Mouse (Mus musculus) forebrain, embryonic 13.5 days (tissue): ENCODE results near the gene Folr1. TPM values are rescaled to one million over a fixed set of nuclear protein-coding genes. Genes with fewer than 3 reads are reported as not detected.

Experiments used
- ATAC-seq: fragments of 200-750 bp; cut with Nextera tagmentation; 2 replicates; pipeline ENCODE4 v1.8.0; 2017
- H3K27ac ChIP-seq: fragments of 300-500 bp; sonication (generic); 2 replicates; pipeline ENCODE4 v1.5.1; 2015; ENCODE audit warnings: inconsistent platforms, mild to moderate bottlenecking, moderate library complexity
- H3K27me3 ChIP-seq: fragments of 300-500 bp; sonication (generic); 2 replicates; pipeline ENCODE4 v1.6.1; 2015; ENCODE audit warnings: mild to moderate bottlenecking, inconsistent platforms
- H3K36me3 ChIP-seq: fragments of 300-500 bp; sonication (generic); 2 replicates; pipeline ENCODE4 v1.6.1; 2015; ENCODE audit warnings: mild to moderate bottlenecking, inconsistent platforms; ENCODE audit not compliant: poor library complexity, severe bottlenecking
- H3K4me1 ChIP-seq: fragments of 300-500 bp; sonication (generic); 2 replicates; pipeline ENCODE4 v1.6.1; 2015; ENCODE audit warnings: inconsistent platforms
- H3K4me2 ChIP-seq: fragments of 300-500 bp; sonication (generic); 2 replicates; pipeline ENCODE4 v1.6.1; 2015; ENCODE audit warnings: inconsistent platforms, mild to moderate bottlenecking, moderate library complexity
- H3K4me3 ChIP-seq: fragments of 300-500 bp; sonication (generic); 2 replicates; pipeline ENCODE4 v1.5.1; 2015; ENCODE audit warnings: mild to moderate bottlenecking, inconsistent platforms
- H3K9ac ChIP-seq: fragments of 300-500 bp; sonication (generic); 2 replicates; pipeline ENCODE4 v1.6.1; 2015; ENCODE audit warnings: mild to moderate bottlenecking, inconsistent platforms
- H3K9me3 ChIP-seq: fragments of 300-500 bp; sonication (generic); replicated peaks from 2 replicates; pipeline ENCODE4 v1.6.1; 2016; ENCODE audit warnings: inconsistent platforms
- WGBS: fragments of 180-500 bp; shearing (Covaris S2); methylation state at CpG from one replicate; pipeline ENCODE4 v1.1.7; 2015; 5-methylcytosine and 5-hydroxymethylcytosine counted together
- polyA plus RNA-seq: library from polyadenylated mRNA; unstranded; fragments of >200 nt; fragmentation: Nextera tagmentation; extraction: Ambion mirVana; gene quantifications from 2 replicates; pipeline ENCODE4 v1.2.1, GENCODE M21; 2015

Folr1 gene
- polyA plus RNA-seq, 1 experiment from 2014 or later = 8.6 TPM

- Histone ChIP-seq H3K4me3 (peak within 1 kb of the TSS; percentile 71), H3K36me3 (peaks cover 5% of the 10 kb centered on the region), H3K27me3 (0 out of 2 replicates have a peak, but pooled peaks cover 2% of the 10 kb centered on the region), H3K4me2 (peak within 1 kb of the TSS; percentile 97), H3K4me1 (peaks cover 50% of the 10 kb centered on the region), H3K9ac (peak within 1 kb of the TSS; percentile 90), H3K9me3 (no peaks in the 10 kb centered on the region), H3K27ac (peak within 1 kb of the TSS; percentile 72)
- peak; percentile 76 for ATAC-seq
- WGBS = under 1% methylated on average over 64 of the region's 64 CpGs
Measured at GRCm38 (mm10) chr7:101837606-101838471, 32.7 kb downstream of the Folr1 start, which contains the start of gene Inppl1. Gene Inppl1, minus strand, starts transcription at chr7:101838229.

GRCm38 (mm10) chr7:101837154-101837605 is 33.4 kb downstream of the Folr1 start:
- WGBS = under 1% methylated on average over 20 of the region's 20 CpGs
- Histone ChIP-seq H3K4me3 (peak overlapping the region; percentile 71), H3K27me3 (0 out of 2 replicates have a peak, but pooled peaks cover 2% of the 10 kb centered on the region), H3K4me2 (peak overlapping the region; percentile 97), H3K4me1 (peaks cover 50% of the 10 kb centered on the region), H3K27ac (peak overlapping the region; percentile 72), H3K9me3 (no peaks in the 10 kb centered on the region), H3K9ac (peak overlapping the region; percentile 90), H3K36me3 (peaks cover 12% of the 10 kb centered on the region)
- peak; percentile 8; the same call in 1 of the 2 replicates for ATAC-seq

GRCm38 (mm10) chr7:101836271-101837153 is 34.1 kb downstream of the Folr1 start:
- Histone ChIP-seq H3K27ac (peak overlapping the region; percentile 84), H3K9ac (peak overlapping the region; percentile 90), H3K36me3 (peaks cover 19% of the 10 kb centered on the region), H3K4me1 (peaks cover 50% of the 10 kb centered on the region), H3K27me3 (0 out of 2 replicates have a peak, but pooled peaks cover 2% of the 10 kb centered on the region), H3K9me3 (no peaks in the 10 kb centered on the region), H3K4me2 (peak overlapping the region; percentile 97), H3K4me3 (peak overlapping the region; percentile 71)
- ATAC-seq = peak; percentile 60
- WGBS = 0% methylated on average over 51 of the region's 63 CpGs

GRCm38 (mm10) chr7:101835457-101836109 is 35.0 kb downstream of the Folr1 start:
- peak overlapping the region; percentile 97 for H3K4me2 ChIP-seq
- 0 out of 2 replicates have a peak, but pooled peaks cover 2% of the 10 kb centered on the region for H3K27me3 ChIP-seq
- ATAC-seq = no peak
- peak overlapping the region; percentile 71 for H3K4me3 ChIP-seq
- peaks cover 50% of the 10 kb centered on the region for H3K4me1 ChIP-seq
- peak overlapping the region; percentile 84; the same call in 1 of the 2 replicates for H3K27ac ChIP-seq
- peaks cover 28% of the 10 kb centered on the region for H3K36me3 ChIP-seq
- peak overlapping the region; percentile 90 for H3K9ac ChIP-seq
- H3K9me3 ChIP-seq = no peaks in the 10 kb centered on the region
- WGBS = 46% methylated on average over 5 of the region's 5 CpGs

GRCm38 (mm10) chr7:101834903-101835302 is 35.7 kb downstream of the Folr1 start:
- Histone ChIP-seq H3K36me3 (peaks cover 35% of the 10 kb centered on the region), H3K9ac (peak overlapping the region; percentile 46), H3K4me3 (peak overlapping the region; percentile 71), H3K4me1 (peaks cover 50% of the 10 kb centered on the region), H3K27me3 (0 out of 2 replicates have a peak, but pooled peaks cover 2% of the 10 kb centered on the region), H3K4me2 (peak overlapping the region; percentile 97), H3K27ac (peak overlapping the region; percentile 57), H3K9me3 (no peaks in the 10 kb centered on the region)
- 63% methylated on average over 3 of the region's 3 CpGs for WGBS
- ATAC-seq = no peak

- Histone ChIP-seq H3K9ac (no peak overlapping the region), H3K9me3 (no peaks in the 10 kb centered on the region), H3K27ac (peak overlapping the region; percentile 57), H3K4me3 (no peak overlapping the region), H3K27me3 (0 out of 2 replicates have a peak, but pooled peaks cover 2% of the 10 kb centered on the region), H3K36me3 (peaks cover 43% of the 10 kb centered on the region), H3K4me2 (peak overlapping the region; percentile 97), H3K4me1 (peaks cover 50% of the 10 kb centered on the region)
- ATAC-seq = peak; percentile 41; the same call in 1 of the 2 replicates
- 60% methylated on average over 3 of the region's 3 CpGs for WGBS
Measured at GRCm38 (mm10) chr7:101833916-101834584, 36.5 kb downstream of the Folr1 start.

GRCm38 (mm10) chr7:101833352-101833751 is 37.2 kb downstream of the Folr1 start:
- H3K4me3 ChIP-seq = no peak overlapping the region
- ATAC-seq = no peak
- peaks cover 50% of the 10 kb centered on the region for H3K36me3 ChIP-seq
- H3K9me3 ChIP-seq = no peaks in the 10 kb centered on the region
- peak overlapping the region; percentile 57; the same call in 1 of the 2 replicates for H3K27ac ChIP-seq
- H3K27me3 ChIP-seq = 0 out of 2 replicates have a peak, but pooled peaks cover 2% of the 10 kb centered on the region
- H3K4me1 ChIP-seq = peaks cover 46% of the 10 kb centered on the region
- H3K4me2 ChIP-seq = no peak overlapping the region
- WGBS = 65% methylated on average over 5 of the region's 5 CpGs
- no peak overlapping the region for H3K9ac ChIP-seq

- Histone ChIP-seq H3K4me1 (peaks cover 41% of the 10 kb centered on the region), H3K9me3 (no peaks in the 10 kb centered on the region), H3K9ac (no peak overlapping the region), H3K27me3 (0 out of 2 replicates have a peak, but pooled peaks cover 2% of the 10 kb centered on the region), H3K36me3 (peaks cover 60% of the 10 kb centered on the region), H3K27ac (no peak overlapping the region), H3K4me2 (no peak overlapping the region), H3K4me3 (no peak overlapping the region)
- no peak for ATAC-seq
- WGBS = 90% methylated on average over 4 of the region's 4 CpGs
Measured at GRCm38 (mm10) chr7:101832372-101832771, 38.2 kb downstream of the Folr1 start.

GRCm38 (mm10) chr7:101831437-101831836 is 39.2 kb downstream of the Folr1 start:
- no peaks in the 10 kb centered on the region for H3K9me3 ChIP-seq
- no peak overlapping the region for H3K4me3 ChIP-seq
- peaks cover 69% of the 10 kb centered on the region for H3K36me3 ChIP-seq
- no peak overlapping the region for H3K9ac ChIP-seq
- no peak for ATAC-seq
- H3K27me3 ChIP-seq = no peaks in the 10 kb centered on the region
- WGBS = 93% methylated on average over 8 of the region's 8 CpGs
- H3K4me1 ChIP-seq = peaks cover 31% of the 10 kb centered on the region
- H3K4me2 ChIP-seq = no peak overlapping the region
- H3K27ac ChIP-seq = no peak overlapping the region

- WGBS = 93% methylated on average over 3 of the region's 3 CpGs
- H3K27me3 ChIP-seq = no peaks in the 10 kb centered on the region
- H3K9me3 ChIP-seq = no peaks in the 10 kb centered on the region
- H3K27ac ChIP-seq = no peak overlapping the region
- ATAC-seq = no peak
- H3K9ac ChIP-seq = no peak overlapping the region
- peaks cover 21% of the 10 kb centered on the region for H3K4me1 ChIP-seq
- H3K4me2 ChIP-seq = no peak overlapping the region
- H3K36me3 ChIP-seq = peaks cover 80% of the 10 kb centered on the region
- H3K4me3 ChIP-seq = no peak overlapping the region
Measured at GRCm38 (mm10) chr7:101830373-101830772, 40.2 kb downstream of the Folr1 start.
